Mouse (Mus musculus): ENCODE data around the gene Mcpt1. TPM values are rescaled to one million over a fixed set of nuclear protein-coding genes. Genes with fewer than 3 reads are reported as not detected.
"Not testable (repeated sequence)": the region's sequence is repeated elsewhere in the genome, so short reads cannot be mapped to it uniquely, and the experiment has no call there.

Mcpt1 gene
- total RNA-seq (2012; rRNA removed) (not detected in 2 replicates), polyA plus RNA-seq (2012; ENCODE audit: insufficient read depth in 1 of 2, insufficient read length in 2 of 2, low read depth in 1 of 2, low replicate concordance in 2 of 2, missing spikeins in 1 of 2) (not detected)

DNA sequence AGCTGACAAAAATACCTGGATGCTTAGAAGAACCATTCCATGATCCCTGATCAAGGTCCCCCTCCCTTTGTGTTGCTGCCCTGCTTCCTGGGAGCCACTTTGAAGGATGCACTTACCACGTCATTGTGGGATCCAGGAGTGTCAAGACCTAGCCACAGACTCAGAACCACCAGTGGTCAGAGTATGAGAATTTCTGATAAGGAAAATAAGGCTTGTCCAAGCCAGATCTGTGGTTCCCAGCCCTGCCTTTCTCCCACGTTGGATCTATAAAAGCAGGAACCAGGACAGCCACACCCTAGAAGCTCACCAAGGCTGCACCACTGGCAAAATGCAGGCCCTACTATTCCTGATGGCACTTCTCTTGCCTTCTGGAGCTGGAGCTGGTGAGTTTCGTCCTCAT is at the start of gene Mcpt1:
TSS of gene Mcpt1 (plus strand) at position 301 of the 400 bp plus-strand sequence.
- not testable (repeated sequence) for H3K4me1 ChIP-seq (ENCODE audit: control insufficient read depth in 1 of 2, insufficient read depth in 2 of 2, low read length in 2 of 2); H3K79me2 ChIP-seq (ENCODE audit: control insufficient read depth, insufficient read depth, low read length, poor library complexity); H3K27me3 ChIP-seq (ENCODE audit: control insufficient read depth in 1 of 2, insufficient read depth in 2 of 2, low read length in 2 of 2); H3K4me3 ChIP-seq (ENCODE audit: control insufficient read depth in 1 of 2, insufficient read depth in 1 of 2, low read depth in 2 of 2, low read length in 2 of 2); H3K9ac ChIP-seq (ENCODE audit: control insufficient read depth, low read depth, low read length, poor library complexity, severe bottlenecking); H3K36me3 ChIP-seq (ENCODE audit: control insufficient read depth in 1 of 2, insufficient read depth in 2 of 2, low read length in 2 of 2); DNase-seq (ENCODE audit: low read depth, low spot score); H3K9me3 ChIP-seq (replicated peaks; ENCODE audit: insufficient read depth, low read length); H3K27ac ChIP-seq (ENCODE audit: control insufficient read depth, low read depth, low read length)

DNA sequence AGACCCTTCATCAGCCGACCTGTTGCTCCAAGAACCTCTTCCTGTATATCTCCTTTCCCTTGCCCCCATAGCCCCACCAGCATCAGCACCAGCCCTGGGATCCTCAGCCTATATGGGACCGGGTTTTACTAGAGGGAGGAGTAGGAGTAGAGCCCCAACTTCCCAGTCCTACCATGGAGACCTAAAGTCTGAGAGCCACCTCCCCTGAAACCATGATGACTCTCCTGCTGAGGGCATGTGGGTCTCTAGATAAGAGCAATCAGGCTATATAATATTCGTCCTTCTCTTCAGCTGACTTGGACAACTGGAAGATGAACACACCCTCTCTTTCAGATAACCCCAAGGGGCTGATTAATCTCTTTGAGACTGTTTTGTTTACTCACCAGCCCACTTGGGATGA is 30.3 kb upstream of the Mcpt1 start:
- not testable (repeated sequence) for H3K9ac ChIP-seq (ENCODE audit: control insufficient read depth, low read depth, low read length, poor library complexity, severe bottlenecking); H3K9me3 ChIP-seq (replicated peaks; ENCODE audit: insufficient read depth, low read length); H3K27ac ChIP-seq (ENCODE audit: control insufficient read depth, low read depth, low read length); H3K4me3 ChIP-seq (ENCODE audit: control insufficient read depth in 1 of 2, insufficient read depth in 1 of 2, low read depth in 2 of 2, low read length in 2 of 2); H3K36me3 ChIP-seq (ENCODE audit: control insufficient read depth in 1 of 2, insufficient read depth in 2 of 2, low read length in 2 of 2); H3K4me1 ChIP-seq (ENCODE audit: control insufficient read depth in 1 of 2, insufficient read depth in 2 of 2, low read length in 2 of 2); H3K27me3 ChIP-seq (ENCODE audit: control insufficient read depth in 1 of 2, insufficient read depth in 2 of 2, low read length in 2 of 2); H3K79me2 ChIP-seq (ENCODE audit: control insufficient read depth, insufficient read depth, low read length, poor library complexity)
- peak; percentile 32; the same call in 1 of the 2 replicates for TF ChIP-seq GATA1 (IDR thresholded peaks at IDR 0.05; ENCODE audit: low read depth, low read length)
- TF ChIP-seq ETS1 (IDR thresholded peaks at IDR 0.05; ENCODE audit: low read depth, low read length) = peak; percentile 36; the same call in 1 of the 2 replicates
- peak; percentile 34; the same call in 1 of the 2 replicates for TF ChIP-seq TCF12 (IDR thresholded peaks at IDR 0.05; ENCODE audit: low read depth, low read length)
- DNase-seq (ENCODE audit: low read depth, low spot score) = peak; percentile 35

DNA sequence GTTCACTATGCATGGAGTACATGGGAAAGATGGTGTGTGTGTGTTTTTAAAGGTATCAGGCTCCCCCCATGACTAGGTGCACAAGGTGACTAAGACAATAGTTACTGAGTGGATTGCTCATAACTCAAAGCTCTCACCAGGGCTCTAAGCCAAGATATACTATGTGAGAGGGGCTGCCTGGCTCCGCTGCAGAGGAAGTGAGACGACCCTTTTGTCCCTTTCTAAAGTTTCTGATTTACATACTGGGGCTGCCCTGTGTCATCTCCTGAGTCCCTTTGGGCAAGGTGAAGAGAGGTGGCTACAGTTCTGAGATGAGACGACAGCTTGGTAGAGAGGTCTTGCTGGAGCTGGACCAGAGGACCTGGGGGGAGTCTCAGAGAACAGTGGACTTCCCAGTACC is 4.6 kb upstream of the Mcpt1 start:
- no peak overlapping the region for H3K27ac ChIP-seq (ENCODE audit: control insufficient read depth, low read depth, low read length)
- H3K9ac ChIP-seq (ENCODE audit: control insufficient read depth, low read depth, low read length, poor library complexity, severe bottlenecking) = no peak overlapping the region
- DNase-seq (ENCODE audit: low read depth, low spot score) = no peak
- H3K4me1 ChIP-seq (ENCODE audit: control insufficient read depth in 1 of 2, insufficient read depth in 2 of 2, low read length in 2 of 2) = peaks cover 0 to 4% of the 10 kb centered on the region in 2 experiments; a peak in 2 of 4 replicates
- H3K9me3 ChIP-seq (replicated peaks; ENCODE audit: insufficient read depth, low read length) = no peaks in the 10 kb centered on the region
- peaks cover 0 to 8% of the 10 kb centered on the region in 2 experiments; a peak in 2 of 4 replicates for H3K36me3 ChIP-seq (ENCODE audit: control insufficient read depth in 1 of 2, insufficient read depth in 2 of 2, low read length in 2 of 2)
- H3K4me3 ChIP-seq (ENCODE audit: control insufficient read depth in 1 of 2, insufficient read depth in 1 of 2, low read depth in 2 of 2, low read length in 2 of 2) = no peak overlapping the region
- no peak for TF ChIP-seq POLR2AphosphoS2 (IDR thresholded peaks at IDR 0.05; ENCODE audit: low read length)
- H3K27me3 ChIP-seq (ENCODE audit: control insufficient read depth in 1 of 2, insufficient read depth in 2 of 2, low read length in 2 of 2) = 0 out of 4 replicates have a peak, but pooled peaks cover 0 to 2% of the 10 kb centered on the region in 2 experiments
- H3K79me2 ChIP-seq (ENCODE audit: control insufficient read depth, insufficient read depth, low read length, poor library complexity) = no peaks in the 10 kb centered on the region

DNA sequence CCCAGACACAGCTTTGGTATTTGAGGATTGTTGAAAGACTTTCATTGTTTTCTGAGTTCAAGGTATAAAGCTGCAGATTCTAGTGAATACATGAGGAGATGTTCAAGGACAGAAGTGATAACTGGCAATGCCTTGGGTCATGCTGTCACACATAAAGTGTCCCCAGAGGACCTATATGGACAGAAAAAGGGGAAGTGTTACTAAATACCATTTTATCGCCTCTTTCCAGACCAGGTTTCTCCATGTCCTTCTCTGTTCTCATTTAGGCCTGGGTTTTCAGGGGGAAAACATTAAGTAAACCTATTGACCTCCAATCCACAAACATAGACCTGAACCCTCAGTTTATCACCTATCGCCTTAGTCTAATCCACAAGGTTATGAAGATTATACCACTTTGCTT is 3.8 kb upstream of the Mcpt1 start:
- no peak for TF ChIP-seq CHD1 (IDR thresholded peaks at IDR 0.05; ENCODE audit: low read depth, low read length)
- peak; percentile 12; the same call in 1 of the 2 replicates for TF ChIP-seq GATA1 (IDR thresholded peaks at IDR 0.05; ENCODE audit: low read depth, low read length)
- TF ChIP-seq TAL1 (IDR thresholded peaks at IDR 0.05; ENCODE audit: low read length) = peak; percentile 44
- peak; percentile 47 to 75; a peak in 3 of 4 replicates for TF ChIP-seq EP300 (IDR thresholded peaks at IDR 0.05; ENCODE audit: low read depth in 1 of 2, low read length in 2 of 2)
- TF ChIP-seq TCF12 (IDR thresholded peaks at IDR 0.05; ENCODE audit: low read depth, low read length) = 0 out of 2 replicates have a peak, but pooled peaks have one; percentile 26
- H3K27me3 ChIP-seq (ENCODE audit: control insufficient read depth in 1 of 2, insufficient read depth in 2 of 2, low read length in 2 of 2) = 0 out of 4 replicates have a peak, but pooled peaks cover 0 to 2% of the 10 kb centered on the region in 2 experiments
- H3K4me1 ChIP-seq (ENCODE audit: control insufficient read depth in 1 of 2, insufficient read depth in 2 of 2, low read length in 2 of 2) = peaks cover 0 to 4% of the 10 kb centered on the region in 2 experiments; a peak in 2 of 4 replicates
- no peak overlapping the region for H3K9ac ChIP-seq (ENCODE audit: control insufficient read depth, low read depth, low read length, poor library complexity, severe bottlenecking)
- no peaks in the 10 kb centered on the region for H3K9me3 ChIP-seq (replicated peaks; ENCODE audit: insufficient read depth, low read length)
- peak; percentile 51 for DNase-seq (ENCODE audit: low read depth, low spot score)
- peaks cover 0 to 8% of the 10 kb centered on the region in 2 experiments; a peak in 2 of 4 replicates for H3K36me3 ChIP-seq (ENCODE audit: control insufficient read depth in 1 of 2, insufficient read depth in 2 of 2, low read length in 2 of 2)
- no peaks in the 10 kb centered on the region for H3K79me2 ChIP-seq (ENCODE audit: control insufficient read depth, insufficient read depth, low read length, poor library complexity)
- H3K4me3 ChIP-seq (ENCODE audit: control insufficient read depth in 1 of 2, insufficient read depth in 1 of 2, low read depth in 2 of 2, low read length in 2 of 2) = no peak overlapping the region
- no peak overlapping the region for H3K27ac ChIP-seq (ENCODE audit: control insufficient read depth, low read depth, low read length)

All from MEL (cell line).